Mouse (Mus musculus) cerebellum, postnatal 14 days (tissue): ENCODE data around the gene Dio1.

Source experiments
- DNase-seq, 2 experiments: peaks; one replicate each; pipeline ENCODE4 v3.0.0; 2021; ENCODE audit warnings: mixed read lengths in 2 of 2

Gene Dio1

GRCm38 (mm10) chr4:107306966-107307365 lies at the start of gene Dio1:
Gene Dio1 (minus strand): TSS chr4:107307169.
- peak; percentile 60 to 76 for DNase-seq

- DNase-seq, result no peak
Measured at GRCm38 (mm10) chr4:107354543-107354942, 47.6 kb upstream of the Dio1 start.

- no peak for DNase-seq
Measured at GRCm38 (mm10) chr4:107354126-107354525, 47.2 kb upstream of the Dio1 start.

- DNase-seq, result no peak
Measured at GRCm38 (mm10) chr4:107353612-107354011, 46.6 kb upstream of the Dio1 start.

- no peak for DNase-seq
Measured at GRCm38 (mm10) chr4:107351368-107351767, 44.4 kb upstream of the Dio1 start.

- DNase-seq, result peak; percentile 62 to 69
Measured at GRCm38 (mm10) chr4:107349311-107350008, 42.5 kb upstream of the Dio1 start.

- peak; percentile 22 to 46 for DNase-seq
Measured at GRCm38 (mm10) chr4:107348529-107349310, 41.8 kb upstream of the Dio1 start.

- no peak for DNase-seq
Measured at GRCm38 (mm10) chr4:107347221-107347620, 40.3 kb upstream of the Dio1 start.

- DNase-seq, result no peak
Measured at GRCm38 (mm10) chr4:107344612-107345011, 37.6 kb upstream of the Dio1 start.

- peak in 1 of 2 experiments; percentile 30 for DNase-seq
Measured at GRCm38 (mm10) chr4:107341354-107341753, 34.4 kb upstream of the Dio1 start.

GRCm38 (mm10) chr4:107337455-107337854 lies 30.5 kb upstream of the Dio1 start:
- DNase-seq, result no peak

GRCm38 (mm10) chr4:107336356-107336755 lies 29.4 kb upstream of the Dio1 start:
- DNase-seq, result no peak

- DNase-seq, result no peak
Measured at GRCm38 (mm10) chr4:107333514-107333913, 26.5 kb upstream of the Dio1 start.

- no peak for DNase-seq
Measured at GRCm38 (mm10) chr4:107328530-107328929, 21.6 kb upstream of the Dio1 start.

- DNase-seq, result no peak
Measured at GRCm38 (mm10) chr4:107323113-107323512, 16.1 kb upstream of the Dio1 start.

GRCm38 (mm10) chr4:107321041-107321440 lies 14.1 kb upstream of the Dio1 start:
- DNase-seq, result no peak

- no peak for DNase-seq
Measured at GRCm38 (mm10) chr4:107318646-107319045, 11.7 kb upstream of the Dio1 start.

- DNase-seq, result no peak
Measured at GRCm38 (mm10) chr4:107314479-107314805, 7.5 kb upstream of the Dio1 start.

GRCm38 (mm10) chr4:107313690-107314478 lies 6.9 kb upstream of the Dio1 start, which contains the start of gene Yipf1:
Gene Yipf1 (plus strand): TSS chr4:107314363.
- DNase-seq, result peak; percentile 90

GRCm38 (mm10) chr4:107303531-107303930 lies 3.4 kb downstream of the Dio1 start:
- no peak for DNase-seq

- no peak for DNase-seq
Measured at GRCm38 (mm10) chr4:107302832-107303231, 4.1 kb downstream of the Dio1 start.

GRCm38 (mm10) chr4:107302221-107302620 lies 4.7 kb downstream of the Dio1 start:
- DNase-seq, result peak; percentile 26 to 49

- no peak for DNase-seq
Measured at GRCm38 (mm10) chr4:107300902-107301555, 5.9 kb downstream of the Dio1 start.
